Mouse (Mus musculus): ENCODE results near the gene Gbp9.
"Not testable (repeated sequence)": the region's sequence is repeated elsewhere in the genome, so short reads cannot be mapped to it uniquely, and the experiment has no call there.

Gene Gbp9

DNA sequence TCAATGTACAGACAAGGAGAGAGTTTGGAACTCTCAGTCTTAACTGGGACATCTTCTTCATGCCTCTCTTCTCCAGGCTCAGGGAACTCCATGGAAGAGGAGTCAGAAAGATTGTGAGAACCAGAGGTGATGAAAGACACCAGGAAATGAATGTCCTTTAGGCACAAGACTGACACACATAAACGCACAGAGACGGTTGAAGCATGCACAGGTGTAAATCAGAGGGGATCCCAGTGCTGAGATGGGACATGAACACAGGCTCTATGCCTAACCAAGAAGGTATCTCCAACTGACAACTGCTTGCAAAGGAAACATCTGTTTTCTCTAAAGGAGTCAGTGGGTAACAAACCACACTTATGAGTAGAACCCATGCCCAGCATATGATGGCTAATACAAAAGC is 79.1 kb downstream of the Gbp9 start:
- no peak for DNase-seq (ENCODE audit: low spot score in 2 of 2)

DNA sequence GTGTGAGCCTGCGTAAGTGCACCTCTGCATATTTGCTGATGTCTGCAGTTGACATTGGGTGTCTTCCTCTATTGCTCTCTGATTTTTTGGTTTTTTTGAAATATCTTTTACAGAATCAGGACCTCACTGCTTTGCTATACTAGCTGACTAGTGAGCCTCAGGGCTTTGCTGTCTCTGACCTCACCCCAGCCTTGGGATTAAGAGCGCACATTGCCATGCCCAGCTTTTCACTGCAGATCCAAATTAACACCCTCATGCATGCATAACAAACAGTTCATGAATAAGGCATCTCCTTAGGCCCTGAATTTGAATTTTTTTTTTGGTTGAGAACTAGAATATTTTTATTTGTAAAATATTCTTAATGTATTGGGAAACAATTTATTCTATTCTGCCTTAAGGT is 84.1 kb downstream of the Gbp9 start:
- DNase-seq (ENCODE audit: low spot score in 2 of 2): no peak

GRCm38 (mm10) chr5:105053471-105054169 is 85.7 kb downstream of the Gbp9 start:
- DNase-seq (ENCODE audit: low spot score in 2 of 2): not testable (repeated sequence)

GRCm38 (mm10) chr5:105032362-105032761 is 107.0 kb downstream of the Gbp9 start:
- DNase-seq (ENCODE audit: low spot score in 2 of 2): no peak
